Mouse (Mus musculus) limb, embryonic 12.5 days (tissue): ENCODE results near the gene Hmx3. TPM values are rescaled to one million over a fixed set of nuclear protein-coding genes. Genes with fewer than 3 reads are reported as not detected.

Experiments used
- ATAC-seq: fragments of 200-750 bp; cut with Nextera tagmentation; 2 replicates; pipeline ENCODE4 v1.8.0; 2017; ENCODE audit warnings: low read depth, moderate TSS enrichment; ENCODE audit not compliant: insufficient number of reproducible peaks, insufficient read depth, low FRiP score, low TSS enrichment
- H3K27ac ChIP-seq: fragments of 300-500 bp; sonication (generic); 2 replicates; pipeline ENCODE4 v1.5.1; 2016; ENCODE audit warnings: mild to moderate bottlenecking, moderate library complexity
- H3K27me3 ChIP-seq: fragments of 300-500 bp; sonication (generic); 2 replicates; pipeline ENCODE4 v1.6.1; 2016; ENCODE audit warnings: mild to moderate bottlenecking, moderate library complexity
- H3K36me3 ChIP-seq: fragments of 300-500 bp; sonication (generic); 2 replicates; pipeline ENCODE4 v1.6.1; 2016; ENCODE audit warnings: mild to moderate bottlenecking, moderate library complexity
- H3K4me1 ChIP-seq: fragments of 300-500 bp; sonication (generic); replicated peaks from 2 replicates; pipeline ENCODE4 v1.6.1; 2016
- H3K4me2 ChIP-seq: fragments of 300-500 bp; sonication (generic); 2 replicates; pipeline ENCODE4 v1.6.1; 2016; ENCODE audit warnings: mild to moderate bottlenecking, moderate library complexity
- H3K4me3 ChIP-seq: fragments of 300-500 bp; sonication (generic); replicated peaks from 2 replicates; pipeline ENCODE4 v1.5.1; 2016; ENCODE audit warnings: mild to moderate bottlenecking
- H3K9ac ChIP-seq: fragments of 300-500 bp; sonication (generic); replicated peaks from 2 replicates; pipeline ENCODE4 v1.6.1; 2016; ENCODE audit warnings: mild to moderate bottlenecking, moderate library complexity
- H3K9me3 ChIP-seq: fragments of 300-500 bp; sonication (generic); 2 replicates; pipeline ENCODE4 v1.6.1; 2016; ENCODE audit warnings: mild to moderate bottlenecking, moderate library complexity
- WGBS: fragments of 180-500 bp; shearing (Covaris S2); methylation state at CpG from one replicate; pipeline ENCODE4 v1.1.7; 2016; 5-methylcytosine and 5-hydroxymethylcytosine counted together
- polyA plus RNA-seq: library from polyadenylated mRNA; unstranded; fragments of >200 nt; fragmentation: Nextera tagmentation; extraction: Ambion mirVana; gene quantifications from 2 replicates; pipeline ENCODE4 v1.2.1, GENCODE M21; 2016

The Hmx3 gene
- polyA plus RNA-seq, 1 experiment from 2014 or later = not detected

DNA sequence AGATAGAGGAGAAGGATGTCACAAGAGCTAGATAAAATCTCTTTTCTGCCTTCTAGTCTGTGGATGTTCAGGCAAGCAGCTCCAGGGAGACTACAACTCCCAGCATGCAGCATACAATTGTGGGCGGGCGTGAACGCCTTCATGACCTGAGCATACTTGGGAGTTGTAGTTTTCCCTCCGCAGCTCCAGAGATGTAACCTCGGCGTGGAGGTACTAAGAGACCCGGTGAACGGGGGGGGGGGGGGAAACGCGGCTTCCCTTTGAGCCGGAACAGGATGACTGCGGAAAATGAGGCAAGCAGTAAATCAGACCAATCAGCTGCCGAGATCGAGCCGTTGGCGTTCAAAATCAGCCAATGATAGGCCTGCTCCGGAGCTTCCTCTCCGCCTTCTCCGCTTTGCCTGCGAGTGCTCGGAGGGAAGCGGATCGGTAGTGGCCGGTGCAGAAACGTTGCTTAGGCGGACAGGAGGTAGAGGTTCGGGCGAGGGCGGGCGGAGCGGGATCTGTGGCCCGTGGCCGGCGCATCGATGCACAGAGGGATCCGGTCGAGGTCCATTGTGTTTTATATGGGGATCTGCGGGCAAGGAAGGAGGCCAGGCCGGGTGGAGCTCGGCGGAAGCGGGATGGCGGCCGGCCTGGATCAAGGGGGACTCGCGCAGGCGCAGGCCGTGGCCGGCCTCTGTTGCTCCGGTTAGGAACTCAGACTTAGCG, 17.5 kb downstream of the Hmx3 start, which contains the start of gene Bub3:
Gene Bub3, plus strand, starts transcription at position 237 of the 711 bp plus-strand sequence.
- peak within 1 kb of the TSS; percentile 89 for H3K27ac ChIP-seq
- H3K9me3 ChIP-seq = no peaks in the 10 kb centered on the region
- H3K4me3 ChIP-seq = peak within 1 kb of the TSS; percentile 74
- peaks cover 27% of the 10 kb centered on the region for H3K4me1 ChIP-seq
- 0% methylated on average over 44 of the region's 51 CpGs for WGBS
- peaks cover 33% of the 10 kb centered on the region for H3K36me3 ChIP-seq
- ATAC-seq = peak; percentile 96
- peak within 1 kb of the TSS; percentile 73 for H3K4me2 ChIP-seq
- peaks cover 37% of the 10 kb centered on the region for H3K27me3 ChIP-seq
- peak within 1 kb of the TSS; percentile 86 for H3K9ac ChIP-seq

DNA sequence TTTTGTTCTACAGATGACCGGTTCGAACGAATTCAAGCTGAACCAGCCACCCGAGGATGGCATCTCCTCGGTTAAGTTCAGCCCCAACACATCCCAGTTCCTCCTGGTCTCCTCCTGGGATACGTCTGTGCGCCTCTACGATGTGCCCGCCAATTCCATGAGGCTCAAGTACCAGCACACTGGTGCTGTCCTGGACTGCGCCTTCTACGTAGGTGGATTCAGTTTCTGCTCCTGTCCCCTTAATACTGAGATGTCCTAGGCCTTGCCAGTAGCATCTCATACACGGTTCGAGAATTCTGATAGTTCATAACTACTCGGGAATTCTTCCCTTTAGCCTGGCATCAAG, 18.0 kb downstream of the Hmx3 start:
- Histone ChIP-seq H3K4me3 (peak overlapping the region; percentile 74), H3K4me1 (peaks cover 25% of the 10 kb centered on the region), H3K27ac (peak overlapping the region; percentile 89), H3K9me3 (no peaks in the 10 kb centered on the region), H3K4me2 (peak overlapping the region; percentile 73), H3K36me3 (peaks cover 36% of the 10 kb centered on the region), H3K9ac (peak overlapping the region; percentile 86), H3K27me3 (peaks cover 31% of the 10 kb centered on the region)
- WGBS = under 1% methylated on average over 14 of the region's 14 CpGs
- ATAC-seq = peak; percentile 56; the same call in 1 of the 2 replicates

DNA sequence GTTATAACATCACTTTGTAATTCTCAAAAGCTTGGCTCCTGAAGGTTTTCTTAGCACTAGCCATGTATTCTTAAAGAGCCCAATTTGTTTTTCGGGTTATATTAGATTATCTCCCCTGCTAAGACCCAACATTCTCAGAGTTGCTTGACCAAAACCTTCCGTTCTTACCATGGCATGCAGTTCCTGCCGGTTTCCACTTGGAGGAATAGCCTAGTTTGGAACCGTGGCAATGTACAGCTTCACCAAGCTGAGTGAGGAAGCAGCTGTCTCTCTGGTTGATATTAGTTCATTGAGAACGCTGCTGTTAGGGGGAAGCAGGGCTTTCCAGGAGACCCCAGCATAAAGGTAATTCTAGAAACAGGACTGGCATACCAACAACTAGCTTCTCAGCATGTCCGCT, 32.6 kb downstream of the Hmx3 start:
- Histone ChIP-seq H3K9ac (no peak overlapping the region), H3K4me3 (no peak overlapping the region), H3K9me3 (no peaks in the 10 kb centered on the region), H3K36me3 (peaks cover 41% of the 10 kb centered on the region), H3K27me3 (no peaks in the 10 kb centered on the region), H3K4me1 (no peaks in the 10 kb centered on the region), H3K4me2 (no peak overlapping the region), H3K27ac (no peak overlapping the region)
- WGBS = 78% methylated on average over 6 of the region's 6 CpGs
- ATAC-seq = no peak

DNA sequence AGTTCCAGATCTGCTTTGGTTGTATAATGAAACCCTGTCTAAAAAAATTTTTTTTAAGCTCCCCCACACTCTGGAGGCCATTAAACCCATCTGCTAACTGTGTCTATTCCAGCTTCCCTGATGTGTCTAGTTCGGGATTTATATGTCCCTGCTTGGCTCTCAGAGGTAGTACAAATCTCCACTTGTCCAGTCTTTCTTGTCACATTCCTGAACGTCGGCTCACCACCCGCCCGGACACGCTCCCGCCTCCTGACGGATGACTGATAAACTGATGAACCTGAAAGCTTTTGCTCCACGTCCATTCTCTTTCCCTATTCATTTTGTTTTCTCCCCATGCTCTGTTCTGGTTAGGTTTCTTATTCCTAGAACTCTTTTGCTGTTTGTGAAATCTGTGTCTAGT, 39.5 kb downstream of the Hmx3 start:
- H3K27ac ChIP-seq = no peak overlapping the region
- 68% methylated on average over 9 of the region's 9 CpGs for WGBS
- no peaks in the 10 kb centered on the region for H3K9me3 ChIP-seq
- H3K36me3 ChIP-seq = no peaks in the 10 kb centered on the region
- H3K4me3 ChIP-seq = no peak overlapping the region
- H3K4me1 ChIP-seq = no peaks in the 10 kb centered on the region
- H3K4me2 ChIP-seq = no peak overlapping the region
- ATAC-seq = no peak
- H3K9ac ChIP-seq = no peak overlapping the region
- H3K27me3 ChIP-seq = peaks cover 4% of the 10 kb centered on the region; the same call in 1 of the 2 replicates

DNA sequence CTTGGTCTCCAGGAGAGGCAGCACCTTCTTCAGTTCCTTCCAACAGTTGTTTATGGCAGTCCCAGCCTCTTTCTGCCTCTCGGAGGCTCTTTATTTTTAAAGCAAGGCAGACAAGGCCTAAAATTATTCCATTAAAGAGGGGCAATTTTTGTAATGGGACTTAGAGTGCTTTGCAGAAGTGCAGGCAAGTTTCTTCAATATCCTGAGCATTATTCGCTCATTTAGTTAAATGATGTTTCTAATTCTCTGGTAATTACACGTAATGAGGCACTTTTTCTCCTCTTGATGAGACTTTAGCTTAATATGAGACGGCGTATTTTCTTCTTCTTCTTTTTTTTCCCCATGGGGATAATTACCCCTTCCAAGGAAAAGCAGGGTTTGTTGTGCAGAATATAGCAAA, 42.9 kb downstream of the Hmx3 start:
- Histone ChIP-seq H3K9me3 (no peaks in the 10 kb centered on the region), H3K27ac (no peak overlapping the region), H3K27me3 (peaks cover 4% of the 10 kb centered on the region; the same call in 1 of the 2 replicates), H3K4me3 (no peak overlapping the region), H3K9ac (no peak overlapping the region), H3K4me1 (no peaks in the 10 kb centered on the region), H3K4me2 (no peak overlapping the region), H3K36me3 (no peaks in the 10 kb centered on the region)
- no peak for ATAC-seq
- WGBS = 72% methylated on average over 5 of the region's 5 CpGs

Other genes starting within 250 kb of the Hmx3 start
- gene Cuzd1, start 220.6 kb upstream of the Hmx3 start, polyA plus RNA-seq = not detected in 2 replicates
- gene Fam24b, start 213.4 kb upstream of the Hmx3 start, polyA plus RNA-seq = not detected in 2 replicates
- not detected in 2 replicates for gene Fam24a, start 209.0 kb upstream of the Hmx3 start, polyA plus RNA-seq
- gene 2310057M21Rik, start 180.1 kb upstream of the Hmx3 start, polyA plus RNA-seq = 21.1 and 23.8 TPM in 2 replicates
- gene Pstk, start 171.7 kb upstream of the Hmx3 start, polyA plus RNA-seq = 72.5 and 79.4 TPM in 2 replicates
- 18.0 and 19.3 TPM in 2 replicates for gene Ikzf5, start 132.3 kb upstream of the Hmx3 start, polyA plus RNA-seq
- gene Acadsb, start 132.3 kb upstream of the Hmx3 start, polyA plus RNA-seq = 83.0 and 84.0 TPM in 2 replicates
- not detected in 2 replicates for gene Hmx2, start 5.9 kb downstream of the Hmx3 start, polyA plus RNA-seq
- gene Bub3, start 17.4 kb downstream of the Hmx3 start, polyA plus RNA-seq = 250 and 258 TPM in 2 replicates